Mouse (Mus musculus) C2C12 (cell line): ENCODE measurements at regions not wholly inside any gene's neighbourhood (a gene's known extent, or its start where the extent isn't known, plus 50 kb on each side); places are given as distances from the start of the nearest gene placed in this dataset.

ENCODE experiments used
- CTCF ChIP-seq: IDR thresholded peaks from one replicate; pipeline ENCODE4 v1.5.1; 2011; ENCODE audit not compliant: control insufficient read depth, insufficient read depth, insufficient read length
- MYOD1 ChIP-seq: IDR thresholded peaks from one replicate; pipeline ENCODE4 v1.6.1; 2011; ENCODE audit warnings: low read depth; ENCODE audit not compliant: control insufficient read depth, insufficient read length

- TF ChIP-seq CTCF (no peak), MYOD1 (no peak)
Measured at GRCm38 (mm10) chr11:71652381-71652775, 97.3 kb upstream of the Wscd1 start.
